Mouse (Mus musculus) thymus, adult 2 months (tissue): ENCODE data around the gene Igtp. TPM values are rescaled to one million over a fixed set of nuclear protein-coding genes. Genes with fewer than 3 reads are reported as not detected.
"Not testable (repeated sequence)": the region's sequence is repeated elsewhere in the genome, so short reads cannot be mapped to it uniquely, and the experiment has no call there.

Source experiments
- DNase-seq: peaks from one replicate; pipeline ENCODE4 v3.0.0; 2021
- H3K27ac ChIP-seq: fragments of 200-500 bp; 2 replicates; pipeline ENCODE4 v1.5.1; 2012; ENCODE audit warnings: low read length, control low read depth; ENCODE audit not compliant: control insufficient read depth, insufficient read depth
- H3K27me3 ChIP-seq: fragments of 200-500 bp; 2 replicates; pipeline ENCODE4 v1.6.1; 2012; ENCODE audit warnings: mild to moderate bottlenecking, low read length, moderate library complexity, mixed read lengths; ENCODE audit not compliant: control insufficient read depth, insufficient read depth
- H3K36me3 ChIP-seq: fragments of 200-500 bp; 2 replicates; pipeline ENCODE4 v1.6.1; 2012; ENCODE audit warnings: mild to moderate bottlenecking, low read length, moderate library complexity; ENCODE audit not compliant: control insufficient read depth, insufficient read depth
- H3K4me1 ChIP-seq: fragments of 200-500 bp; replicated peaks from 2 replicates; pipeline ENCODE4 v1.6.1; 2012; ENCODE audit warnings: low read length; ENCODE audit not compliant: control insufficient read depth, insufficient read depth
- H3K4me3 ChIP-seq: fragments of 200-500 bp; 2 replicates; pipeline ENCODE4 v1.5.1; 2012; ENCODE audit warnings: mild to moderate bottlenecking, low read length, control low read depth, moderate library complexity; ENCODE audit not compliant: control insufficient read depth, insufficient read depth
- CTCF ChIP-seq: fragments of 200-500 bp; IDR thresholded peaks from 2 replicates; pipeline ENCODE4 v1.5.1; 2012; ENCODE audit warnings: mild to moderate bottlenecking, control low read depth, low read length, moderate library complexity, borderline replicate concordance; ENCODE audit not compliant: control insufficient read depth, poor library complexity, insufficient read depth; ENCODE audit errors: extremely low read depth
- POLR2A ChIP-seq: fragments of 200-500 bp; IDR thresholded peaks from 2 replicates; pipeline ENCODE4 v1.6.1; 2012; ENCODE audit warnings: mild to moderate bottlenecking, low read length, control low read depth, moderate library complexity; ENCODE audit not compliant: control insufficient read depth, poor library complexity, insufficient read depth; ENCODE audit errors: extremely low read depth
- WGBS: fragments of 180-500 bp; shearing (Covaris S2); methylation state at CpG from one replicate; pipeline ENCODE4 v1.1.7; 2018; 5-methylcytosine and 5-hydroxymethylcytosine counted together
- polyA plus RNA-seq: library from polyadenylated mRNA; depleted of rRNA; stranded (reverse); fragments of >200 nt; gene quantifications from 2 replicates; pipeline ENCODE4 v1.2.3, GENCODE M21; 2012

Igtp gene
- polyA plus RNA-seq, 1 experiment = 60.9 TPM

GRCm38 (mm10) chr11:58230396-58230910, 31.1 kb downstream of the Igtp start:
- WGBS = 48% methylated on average over 16 of the region's 16 CpGs
- peak; percentile 61 for DNase-seq
- TF ChIP-seq CTCF (0 out of 2 replicates have a peak, but pooled peaks have one; percentile 12), POLR2A (no peak)
- H3K27ac ChIP-seq = peak overlapping the region; percentile 60; the same call in 1 of the 2 replicates
- no peak overlapping the region for H3K4me3 ChIP-seq
- no peaks in the 10 kb centered on the region for H3K36me3 ChIP-seq
- H3K27me3 ChIP-seq = no peaks in the 10 kb centered on the region
- peaks cover 10% of the 10 kb centered on the region for H3K4me1 ChIP-seq

- Histone ChIP-seq H3K36me3 (no peaks in the 10 kb centered on the region), H3K4me1 (peaks cover 9% of the 10 kb centered on the region), H3K4me3 (no peak overlapping the region), H3K27me3 (no peaks in the 10 kb centered on the region), H3K27ac (no peak overlapping the region)
- TF ChIP-seq CTCF = no peak
- no peak for TF ChIP-seq POLR2A
- DNase-seq = no peak
- WGBS = 94% methylated on average over 8 of the region's 8 CpGs
Measured at GRCm38 (mm10) chr11:58231156-58231555, 31.8 kb downstream of the Igtp start.

GRCm38 (mm10) chr11:58234551-58234950, 35.2 kb downstream of the Igtp start:
- H3K4me1 ChIP-seq = peaks cover 15% of the 10 kb centered on the region
- WGBS = 96% methylated on average over 3 of the region's 3 CpGs
- H3K27ac ChIP-seq = not testable (repeated sequence)

GRCm38 (mm10) chr11:58235152-58235551, 35.8 kb downstream of the Igtp start:
- TF ChIP-seq CTCF (peak; percentile 18; the same call in 1 of the 2 replicates), POLR2A (no peak)
- no peak overlapping the region for H3K4me3 ChIP-seq
- WGBS = 43% methylated on average over 6 of the region's 6 CpGs
- no peaks in the 10 kb centered on the region for H3K36me3 ChIP-seq
- DNase-seq = peak; percentile 57
- no peak overlapping the region for H3K27ac ChIP-seq
- H3K4me1 ChIP-seq = peaks cover 15% of the 10 kb centered on the region
- no peaks in the 10 kb centered on the region for H3K27me3 ChIP-seq

More at GRCm38 (mm10) chr11:58234551-58234950, 35.2 kb downstream of the Igtp start:
- H3K36me3 ChIP-seq, H3K27me3 ChIP-seq, DNase-seq, H3K4me3 ChIP-seq: not testable (repeated sequence)

- WGBS = 9% methylated on average over 37 of the region's 37 CpGs
- peaks cover 7% of the 10 kb centered on the region for H3K4me1 ChIP-seq
- H3K4me3 ChIP-seq = peak overlapping the region; percentile 19; the same call in 1 of the 2 replicates
- no peaks in the 10 kb centered on the region for H3K36me3 ChIP-seq
- no peak for TF ChIP-seq POLR2A
- no peak for TF ChIP-seq CTCF
- peak; percentile 46 for DNase-seq
- no peaks in the 10 kb centered on the region for H3K27me3 ChIP-seq
- H3K27ac ChIP-seq = no peak overlapping the region
Measured at GRCm38 (mm10) chr11:58238840-58239791, 39.8 kb downstream of the Igtp start.

- Histone ChIP-seq H3K4me1 (no peaks in the 10 kb centered on the region), H3K36me3 (no peaks in the 10 kb centered on the region), H3K4me3 (no peak overlapping the region), H3K27ac (no peak overlapping the region), H3K27me3 (no peaks in the 10 kb centered on the region)
- 67% methylated on average over 4 of the region's 4 CpGs for WGBS
- TF ChIP-seq POLR2A (no peak), CTCF (no peak)
- DNase-seq = no peak
Measured at GRCm38 (mm10) chr11:58247294-58247693, 47.9 kb downstream of the Igtp start.
